Mouse (Mus musculus) Patski (cell line): Measurements from ENCODE around the gene Serpinb9b. TPM values are rescaled to one million over a fixed set of nuclear protein-coding genes. Genes with fewer than 3 reads are reported as not detected.

Source experiments
- ATAC-seq: fragments of 100-300 bp; one replicate; pipeline ENCODE4 v1.8.0; 2021
- CTCF ChIA-PET: fragments of 350-600 bp; sonication (Branson Sonifier 250); formaldehyde crosslinking; loops from one replicate; lab custom pipeline; 2022; ENCODE audit warnings: inconsistent platforms; lab: Charles Lee
- POLR2A ChIA-PET: fragments of 350-600 bp; sonication (Branson Sonifier 250); formaldehyde crosslinking; loops from one replicate; lab custom pipeline; 2022; ENCODE audit warnings: antibody characterized with exemption, inconsistent platforms; lab: Charles Lee
- DNase-seq: peaks from one replicate; pipeline ENCODE4 v3.0.0-alpha.2; 2011; ENCODE audit warnings: low read depth, low spot score
- H3K27me3 ChIP-seq: fragments of 371-371 bp; one replicate; pipeline ENCODE4 v1.5.1; 2021
- CTCF ChIP-seq: fragments of 100-300 bp; IDR thresholded peaks from one replicate; pipeline ENCODE4 v1.5.1; 2021
- in situ Hi-C: fragments of 300-500 bp; cut with MboI; formaldehyde crosslinking; loops from 3 replicates; pipeline ENCODE4 v1.11.1; 2018; ENCODE audit warnings: low pct_unique_long_range_greater_than_20kb, mixed read lengths
- polyA plus RNA-seq: library from polyadenylated mRNA; unstranded; gene quantifications from one replicate; pipeline ENCODE4 v1.2.3, GENCODE M21; 2021

Serpinb9b gene
- polyA plus RNA-seq, 1 experiment from 2014 or later = 8.2 TPM

- ChIA-PET POLR2A (no interaction called here), CTCF (interaction anchor here (1.2 kb wide), 1 partner anchor 44 kb away, joined by 3 read pairs; no protein-coding TSS in a partner anchor)
- no peak for ATAC-seq
- in situ Hi-C loops = no loop called here
- no peak for TF ChIP-seq CTCF
- H3K27me3 ChIP-seq = no peaks in the 10 kb centered on the region
- DNase-seq = no peak
These were observed 3.1 kb downstream of the Serpinb9b start for GRCm38 (mm10) chr13:33030281-33030680.

GRCm38 (mm10) chr13:33035506-33035905, 8.3 kb downstream of the Serpinb9b start:
- no peak for TF ChIP-seq CTCF
- ATAC-seq (no peak), DNase-seq (no peak)
- POLR2A ChIA-PET = no interaction called here
- no peaks in the 10 kb centered on the region for H3K27me3 ChIP-seq
- CTCF ChIA-PET = no interaction called here
- in situ Hi-C loops = no loop called here

DNA sequence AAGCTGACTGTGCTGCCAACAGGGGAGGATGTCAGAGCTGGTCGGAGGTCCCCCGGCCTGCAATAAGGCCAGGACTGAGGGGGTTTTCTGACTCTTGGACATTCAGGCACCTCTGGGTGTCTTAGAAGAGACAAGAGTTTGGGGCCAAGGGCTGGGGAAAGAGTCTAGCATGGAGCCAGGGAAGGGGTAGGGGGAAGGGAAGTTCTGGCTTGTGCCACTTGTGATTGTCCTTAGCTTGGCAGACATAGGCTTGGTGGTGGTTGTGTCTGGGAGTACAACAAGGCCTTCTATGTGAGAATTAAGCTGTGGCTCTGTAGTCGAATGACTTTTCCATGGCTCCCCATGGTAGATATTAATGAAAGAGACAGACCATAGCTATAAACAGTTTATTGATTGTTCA, 16.3 kb downstream of the Serpinb9b start:
- TF ChIP-seq CTCF = no peak
- ChIA-PET POLR2A (no interaction called here), CTCF (no interaction called here)
- ATAC-seq = no peak
- no peaks in the 10 kb centered on the region for H3K27me3 ChIP-seq
- in situ Hi-C loops = no loop called here
- DNase-seq = no peak

DNA sequence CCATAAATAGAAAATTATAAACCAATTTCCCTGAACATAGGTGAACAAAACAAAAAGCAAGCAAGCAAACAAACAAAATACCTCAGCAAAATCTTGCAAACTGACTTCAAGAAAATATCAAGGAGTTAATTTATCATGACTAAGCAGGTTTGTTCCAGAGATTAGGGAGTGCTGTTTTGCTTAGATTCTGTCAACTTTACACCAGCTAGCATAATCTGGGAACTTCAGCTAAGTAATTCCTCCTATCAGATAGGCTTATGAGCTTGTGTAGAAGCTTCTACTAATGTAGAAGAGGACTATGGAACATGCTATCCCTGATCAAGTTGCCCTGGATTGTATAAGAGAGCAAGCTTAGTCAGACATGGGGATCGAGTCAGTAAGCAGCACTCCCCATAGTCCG, 20.0 kb downstream of the Serpinb9b start:
- no peak for ATAC-seq
- ChIA-PET POLR2A (no interaction called here), CTCF (no interaction called here)
- in situ Hi-C loops = no loop called here
- TF ChIP-seq CTCF = no peak
- H3K27me3 ChIP-seq = no peaks in the 10 kb centered on the region
- no peak for DNase-seq

DNA sequence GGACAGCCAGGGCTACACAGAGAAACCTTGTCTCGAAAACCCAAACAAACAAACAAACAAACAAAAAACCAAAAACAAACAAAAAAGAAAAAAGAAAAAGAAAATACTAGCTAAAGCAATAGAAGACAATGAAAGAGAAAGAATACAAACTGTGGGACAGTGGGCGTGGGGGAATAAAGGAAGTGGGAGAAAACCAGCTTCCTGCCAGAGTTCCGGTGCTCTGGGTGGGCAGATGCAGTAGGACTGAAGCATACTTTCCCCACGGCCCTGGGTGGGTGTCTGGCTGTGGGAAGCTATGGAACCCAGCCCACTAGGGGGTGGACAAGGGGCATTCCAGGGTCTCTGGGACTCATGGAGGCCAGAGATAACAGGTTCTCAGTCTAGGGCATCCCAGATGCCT, 21.0 kb downstream of the Serpinb9b start:
- no peak for DNase-seq
- ChIA-PET POLR2A (no interaction called here), CTCF (no interaction called here)
- no peak for TF ChIP-seq CTCF
- H3K27me3 ChIP-seq = no peaks in the 10 kb centered on the region
- in situ Hi-C loops = no loop called here
- no peak for ATAC-seq

DNA sequence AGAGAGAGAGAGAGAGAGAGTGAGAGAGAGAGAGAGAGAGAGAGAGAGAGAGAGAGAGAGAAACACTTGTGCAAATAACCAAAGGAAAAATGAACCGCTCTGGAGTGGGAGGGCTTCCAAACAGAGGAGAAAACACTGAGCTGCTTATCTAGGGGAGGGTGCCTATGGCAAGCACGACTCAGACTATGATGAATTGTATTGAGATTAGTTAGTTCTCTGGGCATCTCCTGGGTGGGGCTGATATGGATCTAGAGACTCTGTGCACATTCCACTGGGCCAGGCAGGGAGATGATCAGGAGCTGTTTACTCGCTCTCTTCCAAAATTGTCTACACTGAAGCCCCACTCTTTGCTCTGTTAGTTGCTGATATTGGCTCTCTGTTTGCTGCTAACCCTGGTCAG, 24.5 kb downstream of the Serpinb9b start:
- H3K27me3 ChIP-seq = no peaks in the 10 kb centered on the region
- DNase-seq (no peak), ATAC-seq (no peak)
- CTCF ChIA-PET = interaction anchor here (1.8 to 2.1 kb wide), 3 partner anchors 14 to 47 kb away, joined by 4 to 6 read pairs (median 5); no protein-coding TSS in a partner anchor
- in situ Hi-C loops = no loop called here
- POLR2A ChIA-PET = interaction anchor here (0.8 kb wide), 1 partner anchor 507 kb away, joined by 3 read pairs; no protein-coding TSS in a partner anchor
- TF ChIP-seq CTCF = no peak

DNA sequence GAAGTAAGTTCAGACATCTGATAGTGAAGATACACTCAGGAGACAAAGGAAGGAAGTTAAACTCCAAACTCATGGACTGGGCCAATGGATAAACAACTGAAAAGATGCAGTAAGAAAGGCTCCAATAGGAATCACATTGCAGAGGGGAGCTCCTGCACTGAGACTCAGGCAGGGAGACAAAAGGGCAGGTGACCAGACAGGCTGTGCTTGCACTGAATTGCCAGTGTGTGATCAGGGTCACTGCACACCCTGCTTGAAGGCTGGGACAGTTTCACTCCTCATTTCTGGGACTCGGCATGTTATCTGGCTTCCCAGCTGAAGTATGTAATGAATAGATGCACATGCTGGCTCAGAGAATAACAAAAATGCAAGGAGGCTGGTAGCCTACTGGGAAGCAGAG, 35.8 kb downstream of the Serpinb9b start:
- CTCF ChIA-PET = interaction anchor here (1.3 to 1.5 kb wide), 2 partner anchors 9 to 54 kb away, joined by 3 to 5 read pairs; no protein-coding TSS in a partner anchor
- no peak for ATAC-seq
- POLR2A ChIA-PET = no interaction called here

GRCm38 (mm10) chr13:33067387-33067977, 40.3 kb downstream of the Serpinb9b start:
- ChIA-PET POLR2A (no interaction called here), CTCF (no interaction called here)
- ATAC-seq (no peak), DNase-seq (no peak)
- in situ Hi-C loops = no loop called here
- no peaks in the 10 kb centered on the region for H3K27me3 ChIP-seq
- no peak for TF ChIP-seq CTCF

More for the DNA sequence above, 35.8 kb downstream of the Serpinb9b start:
- no peaks in the 10 kb centered on the region for H3K27me3 ChIP-seq
- TF ChIP-seq CTCF = no peak
- in situ Hi-C loops = no loop called here
- DNase-seq = no peak

GRCm38 (mm10) chr13:33068164-33068563, 40.9 kb downstream of the Serpinb9b start:
- no peak for DNase-seq
- ATAC-seq = no peak
- TF ChIP-seq CTCF = no peak
- ChIA-PET CTCF (no interaction called here), POLR2A (no interaction called here)
- H3K27me3 ChIP-seq = no peaks in the 10 kb centered on the region
- in situ Hi-C loops = no loop called here

GRCm38 (mm10) chr13:33071776-33072175, 44.6 kb downstream of the Serpinb9b start:
- no peaks in the 10 kb centered on the region for H3K27me3 ChIP-seq
- DNase-seq (no peak), ATAC-seq (no peak)
- ChIA-PET POLR2A (no interaction called here), CTCF (interaction anchor here (1.2 to 2.0 kb wide), 3 partner anchors 57 to 169 kb away, joined by 3 to 7 read pairs (median 3); no protein-coding TSS in a partner anchor)
- no peak for TF ChIP-seq CTCF
- in situ Hi-C loops = loop anchor here (5.0 to 10.0 kb wide), 3 partner anchors 64 to 693 kb away; no protein-coding TSS in a partner anchor

DNA sequence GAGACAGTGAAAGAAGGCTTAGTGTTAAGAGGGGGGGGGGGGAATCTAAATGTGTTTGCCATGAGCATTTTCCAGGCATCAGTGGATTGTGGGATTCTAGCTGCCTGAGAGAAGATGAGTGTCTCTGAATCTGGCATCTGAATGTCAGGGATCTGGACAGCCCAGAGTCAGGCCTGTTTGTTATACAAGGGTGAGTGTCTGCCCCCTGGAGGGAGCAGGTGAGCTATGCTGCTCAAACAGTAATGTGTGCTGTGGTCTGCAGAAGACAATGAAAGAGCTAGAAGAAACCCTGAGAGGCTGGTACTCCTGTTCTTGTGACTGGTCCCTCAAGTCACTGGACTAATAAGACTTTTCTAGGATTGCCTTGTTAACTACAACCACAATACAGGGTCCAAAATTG, 46.8 kb downstream of the Serpinb9b start:
- peak; percentile 89 for TF ChIP-seq CTCF
- in situ Hi-C loops = loop anchor here (5.0 to 10.0 kb wide), 3 partner anchors 67 to 691 kb away; no protein-coding TSS in a partner anchor
- peak; percentile 78 for ATAC-seq
- DNase-seq = no peak
- ChIA-PET CTCF (interaction anchor here (0.6 to 2.1 kb wide), 16 partner anchors 8 to 806 kb away, joined by 3 to 14 read pairs (median 4); partner anchors contain the start of gene Serpinb6b), POLR2A (no interaction called here)
- H3K27me3 ChIP-seq = no peaks in the 10 kb centered on the region
